Mouse (Mus musculus): ENCODE measurements around the gene Nacad. TPM values are rescaled to one million over a fixed set of nuclear protein-coding genes. Genes with fewer than 3 reads are reported as not detected.

The Nacad gene
- total and polyA plus RNA-seq, 3 experiments: 1.2 to 2.2 (median 1.6) TPM

GRCm38 (mm10) chr11:6581560-6581959 is 24.3 kb downstream of the Nacad start:
- no peak for DNase-seq

- no peak for DNase-seq
Observed at GRCm38 (mm10) chr11:6580065-6580750, 25.6 kb downstream of the Nacad start.

- no peak for DNase-seq
Observed at GRCm38 (mm10) chr11:6579361-6579760, 26.5 kb downstream of the Nacad start.

GRCm38 (mm10) chr11:6576151-6576550 is 29.7 kb downstream of the Nacad start:
- no peak for DNase-seq

GRCm38 (mm10) chr11:6569410-6569777 is 36.5 kb downstream of the Nacad start:
- DNase-seq: peak; percentile 74

- peak; percentile 30 for DNase-seq
Observed at GRCm38 (mm10) chr11:6568584-6569409, 37.1 kb downstream of the Nacad start.

- no peak for DNase-seq
Observed at GRCm38 (mm10) chr11:6567951-6568350, 37.9 kb downstream of the Nacad start.

GRCm38 (mm10) chr11:6566496-6566895 is 39.4 kb downstream of the Nacad start:
- no peak for DNase-seq

GRCm38 (mm10) chr11:6563201-6563600 is 42.7 kb downstream of the Nacad start:
- no peak for DNase-seq

GRCm38 (mm10) chr11:6562359-6562758 is 43.5 kb downstream of the Nacad start:
- no peak for DNase-seq

- no peak for DNase-seq
Observed at GRCm38 (mm10) chr11:6561474-6561873, 44.4 kb downstream of the Nacad start.

GRCm38 (mm10) chr11:6560655-6561360 is 45.0 kb downstream of the Nacad start:
- DNase-seq: no peak

- no peak for DNase-seq
Observed at GRCm38 (mm10) chr11:6559996-6560395, 45.9 kb downstream of the Nacad start.

- DNase-seq: no peak
Observed at GRCm38 (mm10) chr11:6558234-6558633, 47.6 kb downstream of the Nacad start.

- DNase-seq: no peak
Observed at GRCm38 (mm10) chr11:6550201-6550600, 55.7 kb downstream of the Nacad start.

- no peak for DNase-seq
Observed at GRCm38 (mm10) chr11:6549770-6550169, 56.1 kb downstream of the Nacad start.

Other genes starting within 250 kb of the Nacad start
- 10 to 100 TPM; 50.5 to 52.8 TPM for gene Zmiz2, start 217.0 kb downstream of the Nacad start, total RNA-seq (2021)
- 71.1 and 85.0 TPM in 2 replicates for gene Zmiz2, start 217.0 kb downstream of the Nacad start, polyA plus RNA-seq (2012; rRNA removed)
- gene Ppia, start 190.6 kb downstream of the Nacad start, total RNA-seq (2021): 1,000 to 10,000 TPM; 1,264 to 1,797 TPM
- gene Ppia, start 190.6 kb downstream of the Nacad start, polyA plus RNA-seq (2012; rRNA removed): 237 and 265 TPM in 2 replicates
- 10 to 100 TPM; 39.2 to 86.1 TPM for gene H2afv, start 161.6 kb downstream of the Nacad start, total RNA-seq (2021)
- gene H2afv, start 161.6 kb downstream of the Nacad start, polyA plus RNA-seq (2012; rRNA removed): 15.0 and 17.4 TPM in 2 replicates
- 10 to 100 TPM; 48.9 to 58.7 TPM for gene Purb, start 130.1 kb downstream of the Nacad start, total RNA-seq (2021)
- gene Purb, start 130.1 kb downstream of the Nacad start, polyA plus RNA-seq (2012; rRNA removed): 10.1 and 11.0 TPM in 2 replicates
- 1 to 10 TPM; 2.1 to 2.6 TPM for gene Myo1g, start 85.1 kb downstream of the Nacad start, total RNA-seq (2021)
- 3.8 and 4.7 TPM in 2 replicates for gene Myo1g, start 85.1 kb downstream of the Nacad start, polyA plus RNA-seq (2012; rRNA removed)
- 10 to 100 TPM; 38.8 to 47.9 TPM for gene Ccm2, start 59.2 kb downstream of the Nacad start, total RNA-seq (2021)
- gene Ccm2, start 59.2 kb downstream of the Nacad start, polyA plus RNA-seq (2012; rRNA removed): 47.0 and 48.1 TPM in 2 replicates
- 10 to 100 TPM; 68.2 to 82.2 TPM for gene Tbrg4, start 20.0 kb upstream of the Nacad start, total RNA-seq (2021)
- 91.3 and 92.6 TPM in 2 replicates for gene Tbrg4, start 20.0 kb upstream of the Nacad start, polyA plus RNA-seq (2012; rRNA removed)
- not detected for gene Wap, start 32.6 kb upstream of the Nacad start, total RNA-seq (2021)
- gene Wap, start 32.6 kb upstream of the Nacad start, polyA plus RNA-seq (2012; rRNA removed): not detected in 2 replicates
- gene Ramp3, start 52.5 kb upstream of the Nacad start, total RNA-seq (2021): 10 to 100 TPM; 15.9 to 21.7 TPM
- 25.3 and 30.7 TPM in 2 replicates for gene Ramp3, start 52.5 kb upstream of the Nacad start, polyA plus RNA-seq (2012; rRNA removed)
- gene Gm11983, start 231.6 kb upstream of the Nacad start, total RNA-seq (2021): not detected
- not detected in 2 replicates for gene Gm11983, start 231.6 kb upstream of the Nacad start, polyA plus RNA-seq (2012; rRNA removed)